Mouse (Mus musculus) C2C12 (cell line): ENCODE measurements around the gene Gid4.

Experiments used
- CEBPB ChIP-seq: IDR thresholded peaks from one replicate; pipeline ENCODE4 v1.6.1; 2011; ENCODE audit warnings: low read depth, mild to moderate bottlenecking, control low read depth, moderate library complexity
- CTCF ChIP-seq: IDR thresholded peaks from one replicate; pipeline ENCODE4 v1.5.1; 2011; ENCODE audit not compliant: control insufficient read depth, insufficient read depth, insufficient read length
- FOSL1 ChIP-seq: IDR thresholded peaks from one replicate; pipeline ENCODE4 v1.8.0; 2011; ENCODE audit warnings: mild to moderate bottlenecking, low read length; ENCODE audit not compliant: poor library complexity, insufficient read depth, severe bottlenecking
- MAX ChIP-seq: IDR thresholded peaks from one replicate; pipeline ENCODE4 v1.6.1; 2011; ENCODE audit warnings: mild to moderate bottlenecking, control low read depth
- MYOD1 ChIP-seq: IDR thresholded peaks from one replicate; pipeline ENCODE4 v1.6.1; 2011; ENCODE audit warnings: low read depth; ENCODE audit not compliant: control insufficient read depth, insufficient read length
- MYOG ChIP-seq: IDR thresholded peaks from one replicate; pipeline ENCODE4 v1.6.1; 2011; ENCODE audit not compliant: control insufficient read depth, insufficient read length; ENCODE audit errors: extremely low read depth
- USF1 ChIP-seq: IDR thresholded peaks from one replicate; pipeline ENCODE4 v1.6.1; 2011; ENCODE audit warnings: low read depth, mild to moderate bottlenecking, control low read depth, moderate library complexity

DNA sequence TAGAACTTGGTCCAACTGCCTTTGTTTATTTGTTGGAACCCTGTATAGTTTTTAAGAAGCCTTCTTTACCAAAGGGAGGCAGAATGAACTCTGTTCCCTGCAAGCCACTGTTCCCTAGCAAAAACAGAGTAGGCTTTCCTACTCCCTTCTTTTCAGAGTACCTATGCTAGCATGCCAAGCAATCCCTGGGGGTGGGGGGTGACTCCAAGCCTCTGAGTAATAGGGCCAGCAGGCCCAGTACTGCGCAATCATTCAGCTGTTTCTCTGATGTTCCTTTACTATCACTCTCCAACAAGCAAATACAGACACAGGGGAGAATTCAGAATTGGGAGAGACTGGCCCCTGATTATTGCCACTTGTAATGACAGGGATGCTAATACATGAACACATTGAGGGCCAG is 10.3 kb upstream of the Gid4 start:
- TF ChIP-seq CTCF (no peak), FOSL1 (no peak), MYOD1 (no peak), CEBPB (no peak), MAX (no peak), USF1 (no peak), MYOG (no peak)
